Mouse (Mus musculus): ENCODE measurements around the gene Brap.

GRCm38 (mm10) chr5:121637296-121637695, 23.1 kb upstream of the Brap start:
- no peak for TF ChIP-seq POLR2A (IDR thresholded peaks at IDR 0.05; ENCODE audit: borderline replicate concordance, extremely low read depth, insufficient read depth, insufficient read length, poor library complexity, severe bottlenecking)
- no peak for TF ChIP-seq CTCF (IDR thresholded peaks at IDR 0.05; ENCODE audit: borderline replicate concordance, extremely low read depth, insufficient read depth, insufficient read length)
